Comparison of ENCODE assay signal across 24 mouse cellular contexts in the genomic region with DNA sequence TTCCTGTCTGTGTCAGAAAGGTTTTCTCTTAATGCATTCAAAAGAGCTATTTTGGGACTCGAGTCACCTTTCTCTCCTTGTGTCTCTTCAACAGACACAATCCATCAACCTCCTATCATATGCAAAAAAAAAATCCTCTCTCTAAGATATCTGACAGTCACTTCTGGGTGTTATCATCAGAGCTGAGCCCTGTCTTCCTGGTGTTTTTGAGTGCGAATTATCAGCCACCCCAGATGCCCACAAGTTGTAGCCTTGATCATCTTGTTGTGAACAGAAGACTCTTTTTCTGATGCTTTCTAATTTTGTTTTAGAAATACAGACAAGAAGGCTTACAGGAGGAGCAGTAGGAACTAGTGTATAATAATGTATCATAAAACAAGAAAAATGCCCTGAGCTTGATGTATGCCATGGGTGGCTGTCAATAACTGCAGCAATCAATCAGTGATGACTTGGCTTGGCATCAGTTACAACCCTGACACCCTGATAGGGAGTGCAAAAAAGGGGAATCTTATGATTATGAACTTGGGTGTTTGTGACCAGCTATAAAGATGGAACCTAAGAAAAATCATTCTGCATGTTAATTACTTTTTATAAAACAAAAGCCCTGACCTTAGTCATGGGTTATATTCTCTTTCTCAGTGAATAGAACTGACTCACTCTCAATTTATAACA.
DNase-seq lines count a peak whose midpoint lies in the region; ATAC-seq and TF ChIP-seq lines count a peak whose summit lies in the region.
"Had no signal": no experiment of that assay in that cellular context is flagged by ENCODE, and none has a peak within 500 bp of the region (broad histone marks: within the 10 kb centered on the region; RNA-seq: fewer than 3 reads in every experiment).

No protein-coding gene starts in this region.

- no peak overlapping the region for H3K27ac ChIP-seq in MEL (ENCODE audit: control insufficient read depth, low read depth, low read length)
- peak overlapping the region; percentile 60 for H3K27ac ChIP-seq in liver, embryonic 14.5 days
- no peak overlapping the region for H3K27ac ChIP-seq in kidney, embryonic 15.5 days
- H3K27ac ChIP-seq: hindbrain, embryonic 15.5 days; limb, embryonic 13.5 days; neural tube, embryonic 13.5 days had no signal

- TF ChIP-seq CTCF in MEL (IDR thresholded peaks at IDR 0.05 in 2 of 3, conservative IDR thresholded peaks at IDR 0.05 in 1 of 3; ENCODE audit: control insufficient read depth in 1 of 3, insufficient read depth in 1 of 3, low read depth in 2 of 3, low read length in 3 of 3, poor library complexity in 1 of 3, severe bottlenecking in 1 of 3) = no peak
- no peak for TF ChIP-seq CTCF in liver, embryonic 14.5 days (IDR thresholded peaks at IDR 0.05; ENCODE audit: low read depth)

- peak; percentile 31 for DNase-seq in MEL (ENCODE audit: low read depth, low spot score)
- peak; percentile 44 for DNase-seq in c-Kit-negative CD71-positive TER-119-positive erythroid progenitor cells, embryonic 14.5 days (ENCODE audit: low read depth, low spot score)
- peak; percentile 59 to 68 (median 61) for DNase-seq in liver, embryonic 14.5 days (ENCODE audit: low read depth in 3 of 3, low spot score in 3 of 3)
- no peak for DNase-seq in left cerebral cortex, adult 18-20 months (ENCODE audit: low spot score in 2 of 2)
- DNase-seq in B cell, adult 2 months = no peak
- DNase-seq in retina, postnatal 1 day = no peak
- DNase-seq: adrenal gland, postnatal 14 days; cerebellum, adult 18-20 months; cerebellum, postnatal 36 days; gastrocnemius, postnatal 36 days; kidney, adult 8-10 months; kidney, postnatal 25 days; layer of hippocampus, postnatal 36 days; lung, embryonic 14.5 days; right cerebral cortex, adult 18-20 months; right cerebral cortex, postnatal 4 days had no signal

- TF ChIP-seq RAD21 in MEL (IDR thresholded peaks at IDR 0.05; ENCODE audit: low read depth, low read length) = no peak

- no peaks in the 10 kb centered on the region for H3K79me2 ChIP-seq in MEL (ENCODE audit: control insufficient read depth, insufficient read depth, low read length, poor library complexity)

- WGBS in liver, embryonic 14.5 days (ENCODE audit: insufficient replicate concordance) = 5% methylated on average over 2 of the region's 2 CpGs
- 68% methylated on average over 2 of the region's 2 CpGs for WGBS in kidney, embryonic 15.5 days

- no peaks in the 10 kb centered on the region for H3K4me1 ChIP-seq in MEL (ENCODE audit: control insufficient read depth in 1 of 2, insufficient read depth in 2 of 2, low read length in 2 of 2)
- peaks cover 42% of the 10 kb centered on the region for H3K4me1 ChIP-seq in erythroblast, embryonic 14.5 days (ENCODE audit: control insufficient read depth)
- H3K4me1 ChIP-seq in liver, embryonic 14.5 days (replicated peaks; ENCODE audit: control insufficient read depth in 2 of 2, insufficient read depth in 2 of 2, low read length in 1 of 2) = peaks cover 12 to 16% of the 10 kb centered on the region in 2 experiments
- H3K4me1 ChIP-seq in kidney, embryonic 15.5 days = 0 out of 2 replicates have a peak, but pooled peaks cover 4% of the 10 kb centered on the region
- H3K4me1 ChIP-seq: hindbrain, embryonic 15.5 days had no signal

- TF ChIP-seq POLR2A in MEL (IDR thresholded peaks at IDR 0.05; ENCODE audit: control insufficient read depth in 1 of 2, insufficient read depth in 1 of 2, low read depth in 1 of 2, low read length in 2 of 2, poor library complexity in 1 of 2) = no peak

- H3K9ac ChIP-seq in MEL (ENCODE audit: control insufficient read depth, low read depth, low read length, poor library complexity, severe bottlenecking) = no peak overlapping the region
- peak overlapping the region; percentile 13; the same call in 1 of the 2 replicates for H3K9ac ChIP-seq in liver, embryonic 14.5 days (replicated peaks)
- H3K9ac ChIP-seq in kidney, embryonic 15.5 days = no peak overlapping the region
- H3K9ac ChIP-seq: hindbrain, embryonic 15.5 days; limb, embryonic 13.5 days; lung, embryonic 14.5 days; neural tube, embryonic 13.5 days had no signal

- ATAC-seq in liver, embryonic 14.5 days (ENCODE audit: insufficient read depth) = peak; percentile 89
- ATAC-seq in kidney, embryonic 15.5 days (replicated peaks; ENCODE audit: low FRiP score) = no peak
- ATAC-seq: midbrain, embryonic 16.5 days had no signal

- TF ChIP-seq EP300 in MEL (IDR thresholded peaks at IDR 0.05; ENCODE audit: low read depth in 1 of 2, low read length in 2 of 2) = peak; percentile 44 to 63; a peak in 3 of 4 replicates
- peak; percentile 90 for TF ChIP-seq EP300 in liver, embryonic 14.5 days (IDR thresholded peaks at IDR 0.05; ENCODE audit: low read depth)

- H3K36me3 ChIP-seq in MEL (ENCODE audit: control insufficient read depth in 1 of 2, insufficient read depth in 2 of 2, low read length in 2 of 2) = peaks cover 0 to 3% of the 10 kb centered on the region in 2 experiments; a peak in 1 of 4 replicates
- H3K36me3 ChIP-seq in erythroblast, embryonic 14.5 days (ENCODE audit: control insufficient read depth) = no peaks in the 10 kb centered on the region
- no peaks in the 10 kb centered on the region for H3K36me3 ChIP-seq in liver, embryonic 14.5 days (replicated peaks; ENCODE audit: control insufficient read depth, insufficient read depth, low read depth)
- no peaks in the 10 kb centered on the region for H3K36me3 ChIP-seq in kidney, embryonic 15.5 days
- H3K36me3 ChIP-seq: hindbrain, embryonic 15.5 days; limb, embryonic 13.5 days; neural tube, embryonic 13.5 days had no signal

- H3K4me2 ChIP-seq in liver, embryonic 14.5 days (ENCODE audit: low read depth) = peak overlapping the region; percentile 30
- no peak overlapping the region for H3K4me2 ChIP-seq in kidney, embryonic 15.5 days
- H3K4me2 ChIP-seq: hindbrain, embryonic 15.5 days; limb, embryonic 13.5 days; lung, embryonic 14.5 days; neural tube, embryonic 13.5 days had no signal

- no peak overlapping the region for H3K4me3 ChIP-seq in MEL (ENCODE audit: control insufficient read depth in 1 of 2, insufficient read depth in 1 of 2, low read depth in 2 of 2, low read length in 2 of 2)
- peak overlapping the region; percentile 14 for H3K4me3 ChIP-seq in erythroblast, embryonic 14.5 days (replicated peaks)
- no peak overlapping the region for H3K4me3 ChIP-seq in liver, embryonic 14.5 days (ENCODE audit: insufficient read depth in 1 of 2, low read depth in 2 of 2, low read length in 2 of 2)
- H3K4me3 ChIP-seq in kidney, embryonic 15.5 days (replicated peaks) = no peak overlapping the region
- H3K4me3 ChIP-seq: hindbrain, embryonic 15.5 days; limb, embryonic 13.5 days; megakaryocyte, embryonic 14.5 days; myocyte; neural tube, embryonic 13.5 days had no signal

- no peaks in the 10 kb centered on the region; a peak in 1 of 4 replicates for H3K27me3 ChIP-seq in MEL (ENCODE audit: control insufficient read depth in 1 of 2, insufficient read depth in 2 of 2, low read length in 2 of 2)
- H3K27me3 ChIP-seq in erythroblast, embryonic 14.5 days (ENCODE audit: control insufficient read depth) = peaks cover 12% of the 10 kb centered on the region
- no peaks in the 10 kb centered on the region for H3K27me3 ChIP-seq in liver, embryonic 14.5 days (ENCODE audit: control insufficient read depth, insufficient read depth, low read length)
- H3K27me3 ChIP-seq in kidney, embryonic 15.5 days = no peaks in the 10 kb centered on the region
- H3K27me3 ChIP-seq: hindbrain, embryonic 15.5 days; limb, embryonic 13.5 days; neural tube, embryonic 13.5 days had no signal

- H3K9me3 ChIP-seq in MEL (replicated peaks; ENCODE audit: insufficient read depth, low read length) = no peaks in the 10 kb centered on the region
- no peaks in the 10 kb centered on the region for H3K9me3 ChIP-seq in erythroblast, embryonic 14.5 days (ENCODE audit: control insufficient read depth, low read length)
- no peaks in the 10 kb centered on the region for H3K9me3 ChIP-seq in liver, embryonic 14.5 days (ENCODE audit: control insufficient read depth, low read length)
- H3K9me3 ChIP-seq in kidney, embryonic 15.5 days (replicated peaks) = no peaks in the 10 kb centered on the region
- H3K9me3 ChIP-seq: hindbrain, embryonic 15.5 days; limb, embryonic 13.5 days; megakaryocyte, embryonic 14.5 days; neural tube, embryonic 13.5 days had no signal

TF ChIP-seq in MEL, 35 proteins besides CTCF, POLR2A, EP300 and RAD21:
- TF ChIP-seq MXI1 (IDR thresholded peaks at IDR 0.05; ENCODE audit: low read depth, low read length) (no peak), GATA1 (IDR thresholded peaks at IDR 0.05; ENCODE audit: low read depth, low read length) (peak; percentile 39; the same call in 1 of the 2 replicates), ZNF384 (IDR thresholded peaks at IDR 0.05; ENCODE audit: low read depth, low read length) (0 out of 2 replicates have a peak, but pooled peaks have one; percentile 37), TAL1 (IDR thresholded peaks at IDR 0.05; ENCODE audit: low read length) (peak; percentile 18; the same call in 1 of the 2 replicates), POLR2AphosphoS2 (IDR thresholded peaks at IDR 0.05; ENCODE audit: low read length) (no peak), MAZ (IDR thresholded peaks at IDR 0.05; ENCODE audit: low read depth, low read length) (no peak), NRF1 (IDR thresholded peaks at IDR 0.05; ENCODE audit: insufficient read depth, low read depth, low read length, poor library complexity, severe bottlenecking) (no peak), TCF12 (IDR thresholded peaks at IDR 0.05; ENCODE audit: low read depth, low read length) (peak; percentile 63)

Comparison
In these comparisons a context has a peak if more than half of its experiments do, and no peak if none do; other contexts are left out.
1. DNase-seq: peak in MEL (single experiment), c-Kit-negative CD71-positive TER-119-positive erythroid progenitor cells, embryonic 14.5 days (single experiment) and liver, embryonic 14.5 days (3 of 3); none in left cerebral cortex, adult 18-20 months (0 of 2), B cell, adult 2 months (0 of 2) and retina, postnatal 1 day (single experiment).